Mouse (Mus musculus): Measurements from ENCODE around the gene Nos1ap.

Gene Nos1ap

DNA sequence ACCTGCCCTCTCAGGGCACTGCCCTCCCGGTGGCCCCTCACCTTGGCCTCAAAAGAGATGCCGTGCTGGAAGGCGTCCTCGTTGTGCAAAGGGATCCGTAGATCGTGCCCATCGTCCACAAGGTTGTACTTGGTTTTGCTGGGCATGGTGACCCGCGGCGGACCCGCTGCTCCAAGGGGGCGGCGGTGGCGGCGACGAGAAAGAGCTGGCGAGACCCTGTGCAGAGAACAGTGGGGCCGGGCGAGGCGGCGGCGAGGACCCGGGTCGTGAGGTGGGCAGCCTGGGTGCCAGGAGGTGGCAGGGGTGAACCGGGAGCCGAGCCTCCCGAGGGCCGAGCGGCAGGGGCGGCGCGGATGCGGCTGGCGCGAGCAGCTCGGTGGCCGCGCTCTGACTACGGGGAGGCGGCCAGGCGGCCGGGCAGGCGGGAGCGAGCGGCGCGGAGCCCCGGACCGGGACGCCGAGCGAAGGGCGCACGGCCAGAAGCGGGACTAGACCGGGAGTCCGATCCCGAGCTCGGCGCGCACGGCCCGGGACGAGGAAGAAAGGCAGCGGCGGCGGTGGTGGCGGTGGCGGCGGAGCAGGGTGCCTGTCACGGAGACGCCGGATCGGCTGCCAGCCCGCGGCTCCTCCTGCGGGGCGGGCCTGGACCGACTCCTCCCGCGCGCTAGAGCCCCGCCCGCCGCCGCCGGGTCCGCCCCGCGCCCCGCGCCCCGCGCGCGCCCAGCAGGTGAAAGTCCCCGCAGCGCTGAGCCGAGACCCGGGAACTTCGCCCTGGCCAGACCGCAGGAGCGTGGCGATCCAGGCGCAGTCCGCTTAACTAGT is at the start of gene Nos1ap:
Gene Nos1ap (minus strand): TSS at position 643 of the 822 bp plus-strand sequence.
- peak; percentile 86 for DNase-seq

DNA sequence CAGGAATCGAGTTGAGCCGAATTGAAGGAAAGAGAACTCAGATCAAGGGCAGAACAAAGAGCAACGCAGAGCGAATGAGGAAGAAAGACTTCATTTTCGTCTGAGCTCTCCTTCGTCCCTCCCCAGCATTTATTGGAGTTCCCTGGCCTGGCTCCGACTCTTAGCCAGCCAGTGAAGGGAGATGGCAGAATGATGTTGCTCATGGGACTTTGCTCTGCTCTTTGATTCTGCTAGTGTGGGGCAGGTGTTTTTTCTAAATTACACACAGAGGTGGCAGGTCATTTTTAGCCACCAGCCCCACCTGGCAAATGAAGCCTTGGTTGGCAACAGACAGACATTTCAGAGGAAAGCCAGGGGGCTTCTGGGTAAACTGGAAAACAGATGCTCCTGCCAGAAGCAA is 49.3 kb upstream of the Nos1ap start:
- DNase-seq, result no peak

DNA sequence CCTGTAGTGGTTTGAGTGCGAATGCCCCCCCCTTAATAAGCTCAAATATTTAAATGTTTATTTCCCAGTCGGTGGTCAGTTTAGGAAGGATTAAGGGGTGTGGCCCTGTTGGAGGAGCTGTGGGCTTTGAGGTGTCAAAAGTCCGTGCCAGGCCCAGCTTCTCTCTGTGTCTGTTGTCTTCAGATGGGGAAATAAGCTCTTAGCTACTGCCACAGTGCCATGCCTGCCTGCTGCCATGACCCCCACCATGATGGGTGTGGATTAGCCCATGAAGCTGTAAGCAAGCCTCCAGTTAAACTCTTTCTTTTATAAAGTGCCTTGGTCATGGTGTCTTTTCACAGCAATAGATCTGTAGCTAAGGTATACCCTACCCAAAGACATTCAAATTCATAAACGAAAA is 43.2 kb upstream of the Nos1ap start:
- DNase-seq, result no peak

DNA sequence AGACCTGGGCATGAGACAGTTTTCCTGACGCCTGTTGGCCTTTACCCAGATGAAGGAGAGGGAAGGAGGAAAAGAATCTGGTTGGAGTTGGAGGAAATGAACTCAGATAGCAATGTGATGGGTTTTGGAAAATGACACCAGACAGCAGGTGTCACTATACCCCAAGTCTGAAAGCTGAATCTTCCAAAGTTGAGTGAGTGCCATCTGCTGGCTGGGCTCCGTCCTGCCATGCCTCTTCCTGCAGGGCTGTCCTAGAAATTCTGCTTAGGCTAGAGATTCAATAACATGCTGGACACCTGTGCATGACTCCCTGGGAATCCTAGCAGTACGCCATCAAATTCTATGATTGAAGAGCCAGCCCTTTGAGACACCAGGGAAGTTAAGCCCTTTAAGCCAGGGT is 42.7 kb upstream of the Nos1ap start:
- DNase-seq, result peak; percentile 92

DNA sequence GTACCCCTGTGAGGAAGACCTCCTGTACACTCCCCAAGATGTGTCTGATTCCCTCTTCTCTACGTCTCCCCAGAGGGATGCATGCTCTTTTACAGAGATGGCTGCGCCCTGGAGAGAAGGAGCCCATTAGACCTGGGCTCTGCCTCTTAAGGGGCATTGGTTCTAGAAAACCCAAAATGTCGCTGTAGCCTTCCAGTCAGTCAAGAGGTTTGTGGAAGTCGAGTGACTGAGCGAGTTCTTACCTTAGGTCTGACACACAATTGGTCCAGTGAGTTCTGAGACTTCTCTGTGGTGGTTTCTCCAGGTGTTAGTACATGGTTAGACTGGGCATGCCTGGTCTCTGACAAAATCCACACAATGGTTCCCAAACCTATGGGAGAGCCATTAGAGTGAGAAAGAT is 41.9 kb upstream of the Nos1ap start:
- no peak for DNase-seq

DNA sequence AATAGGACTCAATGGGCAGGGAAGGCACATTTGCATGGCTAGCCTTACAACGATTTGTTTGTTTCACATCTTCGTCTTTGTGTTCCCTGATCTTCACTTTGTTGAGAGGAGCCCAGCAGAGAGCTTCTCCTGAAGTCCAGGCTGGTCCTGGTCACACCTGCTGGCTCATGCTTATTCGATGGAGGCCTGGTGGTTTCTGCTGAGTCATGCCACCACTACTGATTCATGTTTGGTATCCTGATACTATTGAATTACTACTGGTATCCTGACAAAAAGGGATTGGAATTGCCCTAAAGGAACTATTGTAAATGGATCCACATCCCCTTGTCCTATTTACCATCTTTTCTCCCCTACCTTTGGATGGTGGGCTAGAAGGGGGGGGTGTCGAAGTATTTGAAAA is 40.8 kb upstream of the Nos1ap start:
- DNase-seq, result no peak

DNA sequence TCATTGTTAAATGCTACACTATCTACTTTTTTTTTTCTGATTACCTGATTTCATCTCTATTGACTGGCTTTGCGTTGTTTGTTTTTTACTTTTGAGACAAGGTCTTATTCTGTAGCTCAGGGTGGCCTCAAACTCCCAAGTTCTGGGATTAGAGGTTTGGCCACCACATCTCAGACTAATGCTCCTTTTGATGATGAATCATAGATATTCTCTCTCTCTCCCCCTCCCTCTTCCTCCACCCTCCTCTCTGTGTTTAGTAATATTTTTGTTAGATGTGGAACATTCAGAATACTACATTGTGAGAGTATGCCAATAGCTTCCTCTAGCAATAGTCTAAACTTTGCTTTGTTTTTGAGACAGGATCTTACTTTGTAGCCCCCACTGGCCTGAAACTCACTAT is 33.8 kb upstream of the Nos1ap start:
- DNase-seq, result no peak

DNA sequence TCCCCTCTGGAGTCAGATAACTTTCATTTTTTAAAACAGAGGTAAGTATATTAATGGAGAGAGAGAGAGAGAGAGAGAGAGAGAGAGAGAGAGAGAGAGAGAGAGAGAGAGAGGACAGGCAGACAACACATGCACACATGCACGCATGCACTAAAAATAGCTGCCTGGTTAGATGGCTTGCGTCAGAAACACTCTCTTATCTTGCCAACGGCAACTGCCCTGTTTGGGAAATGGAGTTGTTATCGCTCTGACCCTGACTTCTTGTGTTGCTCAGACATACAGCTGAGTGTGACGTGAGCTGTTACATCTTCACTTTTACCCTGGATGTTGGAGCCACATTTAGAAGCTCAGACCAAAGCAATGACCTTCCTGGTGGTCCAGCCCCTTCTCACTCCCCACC is 33.3 kb upstream of the Nos1ap start:
- DNase-seq, result no peak

DNA sequence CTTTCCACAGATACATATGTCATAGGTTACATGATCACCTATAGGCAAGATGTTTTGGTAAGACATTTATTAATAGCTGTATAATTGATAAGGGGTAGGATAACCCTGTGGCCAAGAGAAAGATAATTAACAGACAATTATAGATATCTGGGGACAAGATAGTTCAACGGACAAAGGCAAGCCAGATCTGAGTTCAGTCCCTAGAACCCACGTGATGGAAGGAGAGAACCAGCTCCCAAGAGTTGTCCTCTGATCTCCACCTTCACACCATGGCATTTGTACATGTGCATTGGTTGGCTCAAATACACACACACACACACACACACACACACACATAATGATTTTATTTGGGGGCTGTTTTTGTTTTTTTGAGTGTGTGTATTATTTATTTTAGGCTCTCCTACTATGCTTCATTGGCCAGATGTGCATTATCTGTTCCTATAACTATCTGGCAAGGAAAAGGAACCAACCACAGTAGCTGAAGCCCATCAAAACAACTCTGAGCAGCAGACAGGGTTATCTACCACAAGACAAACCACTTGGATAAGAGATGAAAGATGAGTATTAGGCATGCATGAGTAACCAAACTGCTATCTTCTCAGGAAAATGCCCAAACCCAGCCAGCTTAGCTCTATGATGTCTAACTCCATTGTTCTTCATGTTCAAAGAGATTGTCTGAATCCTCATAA is 30.2 kb upstream of the Nos1ap start:
- no peak for DNase-seq

DNA sequence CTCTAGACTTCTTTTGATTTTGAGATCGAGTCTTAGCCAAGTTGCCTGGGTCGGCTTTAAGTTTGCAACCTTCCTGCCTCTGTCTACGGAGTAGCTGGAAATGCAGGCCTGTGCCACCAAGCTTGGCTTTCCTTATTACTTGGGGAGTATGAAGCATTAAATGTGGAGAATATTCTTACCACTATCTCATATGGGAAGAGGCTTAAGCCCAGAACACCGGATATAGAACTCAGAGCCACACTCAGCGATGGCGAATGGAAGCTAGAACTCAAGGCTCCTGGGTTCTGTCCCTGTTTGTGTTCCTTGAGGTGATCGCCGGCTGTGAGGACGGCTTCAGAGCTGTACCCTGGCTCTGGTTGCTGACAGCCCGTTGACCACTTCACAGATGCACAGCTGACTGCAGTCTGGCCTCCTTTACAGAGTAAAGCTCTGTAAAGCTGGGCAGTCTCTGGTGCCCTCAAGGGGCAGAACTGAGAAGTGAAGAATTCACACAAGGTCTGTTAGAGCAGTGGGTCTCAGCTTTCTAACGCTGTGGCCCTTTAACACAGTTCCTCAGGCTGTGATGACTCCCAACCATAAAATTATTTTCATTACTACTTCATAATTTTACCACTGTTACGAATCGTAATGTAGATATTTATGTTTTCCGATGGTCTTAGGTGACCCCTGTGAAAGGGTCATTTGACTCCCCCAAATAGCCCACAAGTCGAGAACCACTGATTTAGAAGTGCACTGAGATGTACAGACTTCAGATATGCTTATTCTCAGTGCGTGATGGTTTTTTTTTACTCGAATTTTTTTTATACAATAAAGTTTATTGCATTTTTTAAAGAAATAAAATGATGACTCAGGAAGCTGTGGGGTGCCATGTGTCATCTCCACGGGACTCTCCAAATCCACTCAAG is 23.6 kb upstream of the Nos1ap start:
- peak; percentile 81 for DNase-seq

DNA sequence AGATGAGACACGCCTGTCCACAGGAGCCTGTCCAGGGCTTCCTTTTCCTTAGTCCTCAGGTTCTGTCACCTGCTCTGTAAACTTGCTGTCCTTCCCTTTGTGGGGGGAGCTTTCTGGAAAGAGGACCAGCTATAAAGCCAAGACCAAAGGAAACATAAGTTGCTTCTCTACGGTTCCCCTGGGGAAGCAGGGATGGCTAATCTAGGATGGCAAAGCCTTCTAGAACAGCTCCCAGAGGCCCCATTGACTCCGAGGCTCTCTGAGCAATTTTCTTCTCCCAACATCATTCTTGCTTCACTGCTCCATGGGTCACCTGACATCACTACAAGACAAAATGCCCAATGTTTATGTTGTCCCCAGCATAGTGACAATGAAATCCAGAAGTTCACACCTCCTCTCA is 22.0 kb upstream of the Nos1ap start:
- no peak for DNase-seq

DNA sequence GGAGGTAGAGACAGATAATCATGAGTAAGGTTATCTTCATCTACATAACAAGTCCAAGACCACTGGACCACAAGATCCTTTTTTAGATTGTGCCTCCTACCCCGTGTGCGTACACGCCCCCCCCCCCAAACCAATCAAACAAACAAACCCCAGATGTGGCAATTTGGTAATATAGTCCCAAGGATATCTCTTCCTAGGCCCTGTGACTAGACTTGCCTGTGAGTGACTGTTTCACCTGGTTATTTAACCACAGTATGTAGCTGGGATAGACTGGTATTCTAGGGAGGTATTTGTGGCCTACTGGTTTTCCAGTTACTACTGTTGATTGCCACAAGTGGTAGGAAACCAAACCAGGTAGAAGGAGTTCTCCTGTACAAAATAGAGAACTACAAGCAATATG is 21.0 kb upstream of the Nos1ap start:
- DNase-seq, result no peak

DNA sequence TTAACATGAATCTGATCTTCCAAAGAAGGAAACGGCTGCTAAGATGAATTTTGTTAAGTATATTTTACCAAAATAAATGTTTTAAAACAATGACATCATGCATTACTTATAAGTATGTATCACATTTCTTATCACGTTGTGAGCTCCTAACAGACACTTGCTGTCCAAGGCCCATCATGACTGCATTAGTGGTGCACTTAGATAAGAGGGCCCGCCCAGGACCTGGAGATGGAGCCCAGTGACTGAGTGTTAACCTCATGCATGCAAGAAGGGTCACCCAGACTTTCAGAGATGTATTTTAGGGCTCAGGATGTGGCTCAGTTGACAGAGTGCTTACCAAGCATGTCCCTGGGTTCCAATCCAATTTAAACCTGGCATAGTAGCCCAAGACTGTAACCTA is 20.6 kb upstream of the Nos1ap start:
- DNase-seq, result no peak

DNA sequence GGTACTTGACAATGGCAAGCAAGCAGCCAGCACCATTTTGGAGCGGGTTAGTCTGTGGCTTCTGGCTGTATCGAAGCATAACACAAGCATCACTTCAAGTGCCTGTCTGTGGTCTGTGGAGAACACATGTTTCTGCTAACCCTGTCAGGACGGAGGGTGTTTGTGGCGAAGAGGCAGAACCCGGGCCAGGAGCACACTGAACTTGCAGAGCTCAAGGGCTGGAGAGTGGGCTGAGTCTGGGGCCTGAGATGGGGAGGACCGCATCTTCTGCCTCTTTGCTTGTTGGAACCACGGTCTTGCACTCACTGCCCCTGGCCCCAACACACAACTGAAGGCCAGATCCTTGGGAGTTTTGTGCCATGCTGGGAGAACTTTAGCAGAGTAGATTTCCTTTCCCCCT is 20.2 kb upstream of the Nos1ap start:
- no peak for DNase-seq

DNA sequence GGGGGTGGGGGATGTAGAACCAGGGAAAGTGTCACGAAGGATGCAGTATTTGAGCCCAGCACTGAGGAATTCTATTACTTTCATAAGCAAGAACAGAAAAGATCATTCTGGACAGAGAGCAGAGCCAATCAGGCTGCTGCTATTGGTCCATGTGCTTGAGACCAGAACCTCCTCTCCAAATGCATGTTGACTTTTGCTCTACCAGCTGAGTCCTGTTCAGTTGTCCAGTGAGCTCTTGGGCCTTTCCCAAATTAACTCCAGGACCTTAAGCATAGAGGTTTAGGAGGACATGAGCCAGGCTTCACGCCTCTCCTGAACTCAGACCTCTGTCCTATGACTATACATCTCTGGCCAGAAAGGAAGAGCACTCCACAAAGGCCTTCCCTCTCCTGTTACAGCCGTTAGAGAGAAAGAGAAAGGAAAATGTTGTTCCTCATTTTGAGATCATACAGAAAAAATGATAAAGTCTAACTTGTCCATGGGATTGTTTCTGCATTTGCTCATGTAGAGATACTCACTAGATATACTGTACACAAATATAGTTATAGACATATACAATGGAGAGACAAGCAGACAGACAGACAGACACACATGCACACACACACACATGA is 18.9 kb upstream of the Nos1ap start:
- no peak for DNase-seq

DNA sequence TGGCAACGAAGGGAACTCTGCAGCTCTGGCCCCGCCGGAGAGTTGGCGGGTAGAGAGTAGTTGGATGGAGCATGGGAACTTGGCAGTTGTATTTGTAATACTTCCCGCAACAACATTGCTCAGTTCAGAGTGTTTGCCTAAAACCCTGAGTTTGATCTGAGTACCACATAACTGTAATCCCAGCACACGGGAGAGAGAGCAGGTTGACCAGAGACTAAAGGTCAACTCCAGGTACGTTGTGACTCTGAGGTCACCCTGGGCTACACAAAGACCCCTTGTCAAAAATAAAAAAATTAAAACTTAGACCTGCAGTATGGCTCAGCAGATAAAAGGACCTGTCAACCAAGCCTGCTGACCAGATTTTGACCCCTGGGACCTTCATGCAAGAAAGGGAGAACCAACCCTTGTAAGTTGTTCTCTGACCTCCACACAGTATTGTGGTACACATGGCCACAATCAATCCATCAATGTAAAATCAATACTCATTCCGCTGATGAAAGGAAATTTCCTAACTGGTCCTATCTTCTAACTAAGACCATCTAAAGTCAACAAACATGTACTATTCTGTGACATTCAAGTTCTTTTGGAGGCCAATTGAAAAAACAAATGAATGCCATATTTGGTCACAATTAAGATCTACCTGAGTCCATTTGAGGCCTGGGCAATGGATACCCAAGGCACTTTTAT is 17.7 kb upstream of the Nos1ap start:
- no peak for DNase-seq

DNA sequence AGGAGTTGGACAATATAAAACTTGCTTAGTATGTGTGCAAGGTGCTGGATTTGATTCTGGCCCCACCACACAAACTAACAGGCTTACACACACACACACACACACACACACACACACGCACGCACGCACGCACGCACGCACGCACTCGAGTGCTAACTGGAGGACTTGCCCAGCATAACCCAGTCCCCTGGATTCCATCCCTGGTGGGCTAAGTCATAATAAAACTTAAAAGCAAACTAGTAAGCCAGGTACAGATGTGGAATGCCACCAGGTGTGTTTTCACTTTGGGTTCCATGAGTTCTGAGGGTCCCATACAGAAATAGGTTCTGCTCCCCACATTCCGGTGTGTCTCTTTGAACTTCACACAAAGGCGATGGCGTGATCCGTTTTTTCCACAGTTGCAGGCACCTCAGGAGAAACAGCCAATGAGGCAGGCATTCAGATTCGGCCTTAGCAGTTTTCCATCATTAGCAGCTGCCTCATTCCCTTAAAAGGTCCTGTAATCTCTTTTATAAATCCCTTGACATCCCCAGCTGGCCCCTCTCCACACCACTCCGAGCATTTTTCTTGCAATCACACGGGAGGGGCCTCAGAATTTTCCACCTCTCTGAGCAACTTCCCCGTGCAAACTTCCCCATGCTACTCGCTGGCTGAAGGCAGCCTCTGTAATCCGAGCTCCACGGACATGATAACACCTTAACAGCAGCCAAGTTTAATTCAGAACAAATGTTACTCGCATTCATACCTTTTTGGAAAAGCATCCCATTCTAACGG is 15.8 kb upstream of the Nos1ap start:
- no peak for DNase-seq

DNA sequence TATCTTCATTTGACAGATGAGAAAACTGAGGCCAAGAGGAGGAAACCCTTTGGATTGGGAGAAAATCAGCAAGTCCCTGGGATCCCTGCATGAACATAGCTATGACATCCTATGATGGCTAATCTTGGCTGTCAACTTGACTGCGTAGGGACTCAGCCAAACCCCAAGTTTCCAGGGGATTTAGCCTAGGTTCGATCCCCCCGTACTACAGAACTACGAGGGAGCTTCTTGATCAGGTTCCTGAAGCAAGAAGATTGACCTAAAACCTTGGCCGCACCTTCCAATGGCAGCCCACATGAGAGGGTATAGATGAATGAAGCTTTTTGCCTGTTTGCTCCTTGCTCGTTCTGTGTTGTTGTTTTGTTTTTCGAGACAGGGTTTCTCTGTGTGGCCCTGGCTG is 4.9 kb upstream of the Nos1ap start:
- no peak for DNase-seq

DNA sequence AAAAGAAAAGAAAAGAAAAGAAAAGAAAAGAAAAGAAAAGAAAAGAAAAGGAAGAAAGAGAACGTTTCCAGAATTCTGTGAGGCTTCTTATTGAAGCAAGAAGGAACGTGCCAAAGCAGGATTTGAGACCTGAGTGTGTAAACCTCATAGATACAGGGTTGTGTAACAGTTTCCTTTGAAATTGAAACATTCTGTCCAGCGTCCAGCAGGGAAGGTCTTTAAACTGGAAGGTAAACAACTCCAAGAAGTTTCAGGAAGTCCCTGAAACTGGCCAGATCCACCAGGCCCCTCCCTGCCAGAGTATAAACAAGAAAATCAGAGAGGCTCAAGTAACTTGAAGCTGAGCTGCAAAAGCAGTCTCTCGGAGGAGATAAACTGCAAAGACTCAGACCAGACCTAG is 870 bp upstream of the Nos1ap start:
- DNase-seq, result peak; percentile 59

DNA sequence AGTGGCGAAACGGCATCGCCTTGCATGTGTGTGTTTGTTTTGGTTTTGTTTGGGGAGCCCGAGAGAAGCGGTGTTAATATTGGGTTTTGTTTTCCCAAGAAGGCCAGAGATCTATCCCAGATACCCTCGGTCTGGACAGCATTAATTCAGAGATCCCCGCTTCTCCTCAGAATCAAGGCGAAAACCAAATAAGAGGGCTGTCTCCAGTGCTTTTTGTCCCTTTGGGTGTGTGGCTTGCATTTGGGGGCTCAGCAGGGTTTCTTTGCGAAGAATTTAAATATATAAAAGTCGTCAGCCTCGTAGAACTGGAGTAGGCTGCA is 340 bp upstream of the Nos1ap start:
- DNase-seq, result no peak

DNA sequence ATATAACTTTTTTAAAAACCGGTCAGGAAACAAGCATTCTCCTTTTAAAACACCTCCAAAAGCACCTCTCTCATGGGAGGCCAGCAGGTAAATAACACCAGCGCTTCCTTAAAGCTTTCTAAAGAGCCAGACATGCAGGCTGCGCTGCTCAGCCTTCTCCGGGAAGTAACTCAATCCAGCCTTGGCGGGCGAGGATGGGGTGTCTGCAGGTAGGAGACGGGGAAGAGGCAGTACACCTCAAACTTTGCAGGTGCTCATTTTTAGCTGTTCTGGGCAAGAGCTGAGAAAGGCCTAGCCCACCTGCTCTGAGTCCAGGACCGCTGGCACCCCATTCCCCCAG is 812 bp downstream of the Nos1ap start:
- no peak for DNase-seq

DNA sequence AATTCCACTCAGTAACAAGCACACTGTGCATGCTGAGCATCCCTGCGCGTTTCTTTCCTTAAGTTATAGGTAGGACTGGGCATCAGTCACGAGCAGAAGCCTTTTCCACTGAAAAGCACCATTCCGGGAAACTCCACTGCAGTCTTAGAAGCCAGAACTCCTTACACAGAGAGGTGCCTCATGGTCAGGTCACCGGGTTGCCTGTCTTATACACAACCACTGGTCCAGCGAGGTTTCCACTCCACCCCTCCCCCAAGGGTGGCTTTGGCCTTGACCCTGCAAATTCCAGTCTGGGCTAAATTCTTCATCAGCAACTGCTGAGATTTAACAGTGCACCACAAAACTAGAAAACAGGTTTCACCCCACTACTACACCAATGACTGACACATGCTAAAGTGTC is 1.3 kb downstream of the Nos1ap start:
- DNase-seq, result no peak

Data from lung, postnatal 36 days (tissue).